Mouse (Mus musculus) liver, embryonic 14.5 days (tissue): ENCODE data around the gene Nelfcd.

Experiments
- CTCF ChIP-seq: IDR thresholded peaks from 2 replicates; pipeline ENCODE4 v1.5.1; 2016; ENCODE audit warnings: antibody characterized with exemption, low read depth, control low read depth
- EP300 ChIP-seq: IDR thresholded peaks from 2 replicates; pipeline ENCODE4 v1.6.1; 2016; ENCODE audit warnings: antibody characterized with exemption, low read depth

- TF ChIP-seq CTCF: no peak
- TF ChIP-seq EP300: no peak
These were observed 8.9 kb downstream of the Nelfcd start for GRCm38 (mm10) chr2:174424301-174425085.
